Mouse (Mus musculus) testis, adult 2 months (tissue): Measurements from ENCODE around the gene Fbln5.

Experiments
- CTCF ChIP-seq: fragments of 200-500 bp; IDR thresholded peaks from 2 replicates; pipeline ENCODE4 v1.5.1; 2012; ENCODE audit warnings: low read depth, mild to moderate bottlenecking, inconsistent platforms, low read length, moderate library complexity; ENCODE audit not compliant: control insufficient read depth, insufficient read depth, insufficient replicate concordance
- POLR2A ChIP-seq: fragments of 200-500 bp; IDR thresholded peaks from 2 replicates; pipeline ENCODE4 v1.6.1; 2012; ENCODE audit warnings: low read depth, mild to moderate bottlenecking, inconsistent platforms, low read length, moderate library complexity; ENCODE audit not compliant: control insufficient read depth

DNA sequence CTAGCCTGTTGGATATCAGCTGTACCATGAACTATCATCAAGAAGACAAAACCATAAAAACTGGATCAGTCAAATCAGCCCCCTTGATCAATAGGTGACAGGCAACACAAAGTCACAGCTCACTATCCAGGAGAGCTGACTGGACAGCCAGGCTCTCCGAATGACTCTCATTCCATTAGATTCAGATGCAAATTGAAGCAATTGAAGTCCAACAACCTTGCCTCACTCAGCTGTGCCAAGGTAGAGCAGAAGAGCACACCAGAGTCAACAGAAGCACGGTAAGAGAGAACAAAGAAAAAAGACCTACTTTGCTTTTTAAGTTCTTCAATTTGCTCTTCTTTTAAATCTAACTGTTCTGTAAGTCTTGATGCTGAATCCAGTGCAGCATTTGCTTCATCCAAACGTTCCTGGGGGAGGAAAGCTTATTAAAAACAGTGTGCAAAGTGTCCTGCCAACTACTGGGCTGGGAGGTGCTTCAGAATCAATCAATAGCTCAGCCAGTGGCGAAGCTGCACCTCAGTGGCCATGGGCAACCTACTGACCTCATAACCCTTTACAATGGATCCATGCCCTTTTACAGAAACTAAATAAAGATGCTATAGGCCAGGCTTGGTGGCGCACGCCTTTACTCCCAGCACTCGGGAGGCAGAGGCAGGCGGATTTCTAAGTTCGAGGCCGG, 43.6 kb upstream of the Fbln5 start:
- TF ChIP-seq CTCF (no peak), POLR2A (no peak)
